Mouse (Mus musculus) stomach, embryonic 15.5 days (tissue): ENCODE data around the gene Plcl1. TPM values are rescaled to one million over a fixed set of nuclear protein-coding genes. Genes with fewer than 3 reads are reported as not detected.

Source experiments
- ATAC-seq: fragments of 200-750 bp; cut with Nextera tagmentation; 2 replicates; pipeline ENCODE4 v1.8.0; 2017; ENCODE audit warnings: low read depth, moderate number of reproducible peaks, moderate TSS enrichment; ENCODE audit not compliant: insufficient read depth, low FRiP score
- H3K27ac ChIP-seq: fragments of 300-500 bp; sonication (generic); 2 replicates; pipeline ENCODE4 v1.5.1; 2015; ENCODE audit warnings: mild to moderate bottlenecking, inconsistent platforms
- H3K27me3 ChIP-seq: fragments of 300-500 bp; sonication (generic); replicated peaks from 2 replicates; pipeline ENCODE4 v1.6.1; 2015; ENCODE audit warnings: inconsistent platforms
- H3K36me3 ChIP-seq: fragments of 300-500 bp; sonication (generic); 2 replicates; pipeline ENCODE4 v1.6.1; 2015; ENCODE audit warnings: inconsistent platforms
- H3K4me1 ChIP-seq: fragments of 300-500 bp; sonication (generic); 2 replicates; pipeline ENCODE4 v1.6.1; 2015; ENCODE audit warnings: inconsistent platforms
- H3K4me2 ChIP-seq: fragments of 300-500 bp; sonication (generic); 2 replicates; pipeline ENCODE4 v1.6.1; 2015; ENCODE audit warnings: mild to moderate bottlenecking, inconsistent platforms
- H3K4me3 ChIP-seq: fragments of 300-500 bp; sonication (generic); replicated peaks from 2 replicates; pipeline ENCODE4 v1.5.1; 2015; ENCODE audit warnings: inconsistent platforms
- H3K9ac ChIP-seq: fragments of 300-500 bp; sonication (generic); 2 replicates; pipeline ENCODE4 v1.6.1; 2015; ENCODE audit warnings: inconsistent platforms
- H3K9me3 ChIP-seq: fragments of 300-500 bp; sonication (generic); 2 replicates; pipeline ENCODE4 v1.6.1; 2016; ENCODE audit warnings: inconsistent platforms
- WGBS: fragments of 180-500 bp; shearing (Covaris S2); methylation state at CpG from one replicate; pipeline ENCODE4 v1.1.7; 2015; 5-methylcytosine and 5-hydroxymethylcytosine counted together
- polyA plus RNA-seq: library from polyadenylated mRNA; unstranded; fragments of >200 nt; fragmentation: Nextera tagmentation; extraction: Ambion mirVana; gene quantifications from 2 replicates; pipeline ENCODE4 v1.2.1, GENCODE M21; 2015

The Plcl1 gene
- polyA plus RNA-seq, 1 experiment from 2014 or later = 2.5 TPM

DNA sequence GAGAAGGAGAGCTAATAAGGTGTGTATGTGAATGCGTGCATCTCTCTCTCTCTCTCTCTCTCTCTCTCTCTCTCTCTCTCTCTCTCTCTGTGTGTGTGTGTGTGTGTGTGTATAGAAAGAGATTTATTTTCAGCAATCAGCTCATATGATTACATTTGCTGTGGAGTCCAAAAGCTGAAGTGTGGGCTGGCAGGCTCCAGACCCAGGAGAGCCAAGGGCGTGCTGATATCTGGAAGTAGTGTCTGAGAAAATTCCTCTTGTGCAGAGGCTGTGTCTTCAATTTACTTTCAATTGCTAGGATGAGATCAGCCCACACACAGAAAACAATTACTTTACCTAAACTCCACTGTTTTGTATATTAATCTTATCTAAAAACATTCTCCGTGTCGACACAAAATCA lies 179.7 kb downstream of the Plcl1 start:
- Histone ChIP-seq H3K36me3 (no peaks in the 10 kb centered on the region), H3K9me3 (no peaks in the 10 kb centered on the region), H3K4me1 (peaks cover 5% of the 10 kb centered on the region; the same call in 1 of the 2 replicates), H3K27me3 (no peaks in the 10 kb centered on the region), H3K4me2 (no peak overlapping the region), H3K27ac (no peak overlapping the region), H3K9ac (no peak overlapping the region), H3K4me3 (no peak overlapping the region)
- WGBS = 64% methylated on average over 4 of the region's 4 CpGs
- ATAC-seq = no peak

DNA sequence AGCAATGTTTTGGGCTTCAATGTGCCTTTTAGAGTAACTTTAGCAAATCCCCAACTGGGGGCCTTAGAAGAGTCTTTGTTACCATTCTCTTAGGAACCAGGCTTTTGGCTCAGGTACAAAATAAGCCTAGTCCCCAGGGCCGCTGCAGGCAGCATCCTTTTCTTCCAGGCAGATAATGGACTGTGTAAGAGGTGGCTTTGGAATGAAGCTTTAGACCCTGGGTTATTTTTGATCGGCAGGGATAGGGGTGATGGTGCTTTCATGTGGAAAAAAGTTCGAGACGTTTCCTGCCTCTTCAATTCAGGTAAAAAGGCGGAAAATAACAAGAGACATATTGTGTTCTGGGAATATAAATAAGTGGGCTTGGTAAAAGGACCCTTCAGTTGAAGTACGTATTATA lies 182.4 kb downstream of the Plcl1 start:
- Histone ChIP-seq H3K9ac (no peak overlapping the region), H3K4me3 (no peak overlapping the region), H3K9me3 (no peaks in the 10 kb centered on the region), H3K27ac (no peak overlapping the region), H3K4me1 (peaks cover 5% of the 10 kb centered on the region; the same call in 1 of the 2 replicates), H3K27me3 (no peaks in the 10 kb centered on the region), H3K4me2 (no peak overlapping the region), H3K36me3 (no peaks in the 10 kb centered on the region)
- ATAC-seq = no peak
- WGBS = 76% methylated on average over 6 of the region's 6 CpGs

DNA sequence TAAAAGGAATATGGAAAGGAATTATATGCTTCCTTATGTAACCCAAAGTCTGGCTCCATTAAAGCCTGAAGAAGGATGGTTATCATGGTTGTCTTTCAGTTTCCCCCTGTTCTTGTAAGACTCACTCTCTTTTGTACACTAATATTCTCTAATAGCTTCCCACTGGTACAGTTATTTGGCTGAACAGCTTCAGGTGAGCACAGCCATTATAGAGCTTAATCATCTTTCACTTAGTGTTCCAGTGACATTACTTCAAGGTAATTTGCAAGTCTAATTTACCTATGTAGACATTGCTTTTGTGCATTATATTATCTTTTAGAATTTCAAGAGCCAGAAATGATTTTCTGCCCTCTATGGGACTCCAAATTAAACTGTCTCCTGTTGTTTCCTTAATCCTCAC lies 184.3 kb downstream of the Plcl1 start:
- Histone ChIP-seq H3K9me3 (no peaks in the 10 kb centered on the region), H3K4me2 (no peak overlapping the region), H3K27ac (no peak overlapping the region), H3K27me3 (no peaks in the 10 kb centered on the region), H3K4me1 (peaks cover 5% of the 10 kb centered on the region; the same call in 1 of the 2 replicates), H3K9ac (no peak overlapping the region), H3K36me3 (no peaks in the 10 kb centered on the region), H3K4me3 (no peak overlapping the region)
- ATAC-seq = no peak

DNA sequence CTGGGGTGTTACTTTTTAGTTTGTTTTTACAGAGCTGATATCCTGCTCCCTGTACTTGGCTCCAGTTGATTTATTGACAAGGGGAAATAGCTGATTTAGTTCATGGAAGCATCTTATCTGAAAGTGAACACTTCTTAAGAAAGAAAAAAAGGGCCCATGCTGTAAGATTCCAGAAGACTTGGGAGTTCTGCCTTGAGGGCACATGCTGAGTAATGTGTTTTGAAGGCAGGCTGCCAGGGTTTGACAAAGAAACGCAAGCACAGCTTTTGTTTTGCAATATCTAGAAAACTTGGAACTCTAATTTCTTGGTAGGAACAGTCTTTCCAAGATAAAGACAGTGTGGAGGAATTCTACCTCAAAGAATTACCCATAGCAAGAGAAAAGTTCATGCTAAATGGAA lies 194.8 kb downstream of the Plcl1 start:
- ATAC-seq = no peak
- H3K27ac ChIP-seq = no peak overlapping the region
- H3K4me3 ChIP-seq = no peak overlapping the region
- no peaks in the 10 kb centered on the region for H3K36me3 ChIP-seq
- H3K9me3 ChIP-seq = no peaks in the 10 kb centered on the region
- WGBS = 54% methylated on average over 1 of the region's 1 CpGs
- H3K4me2 ChIP-seq = no peak overlapping the region
- no peaks in the 10 kb centered on the region for H3K27me3 ChIP-seq
- no peaks in the 10 kb centered on the region for H3K4me1 ChIP-seq
- H3K9ac ChIP-seq = no peak overlapping the region

DNA sequence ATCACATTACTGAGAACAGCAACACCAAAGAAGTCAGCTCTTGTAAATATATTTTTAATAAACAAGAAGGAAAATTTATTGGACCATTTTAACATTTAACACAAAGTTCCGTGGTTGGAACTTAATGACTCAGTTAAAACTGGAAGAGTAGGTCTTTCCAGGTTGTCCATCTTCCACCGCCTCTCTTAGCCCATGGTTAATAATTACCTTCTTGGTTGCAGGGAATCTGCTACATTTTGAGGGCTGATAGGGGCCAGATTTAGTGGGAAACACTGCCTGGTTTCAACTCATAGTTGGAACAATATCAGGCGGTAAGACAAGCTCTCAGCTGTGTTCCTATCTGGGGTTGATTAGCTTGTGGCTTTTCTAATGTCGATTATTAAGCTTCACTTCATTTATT lies 198.9 kb downstream of the Plcl1 start:
- WGBS = 60% methylated on average over 4 of the region's 4 CpGs
- no peaks in the 10 kb centered on the region for H3K9me3 ChIP-seq
- H3K9ac ChIP-seq = no peak overlapping the region
- H3K27ac ChIP-seq = no peak overlapping the region
- H3K4me3 ChIP-seq = no peak overlapping the region
- ATAC-seq = no peak
- H3K27me3 ChIP-seq = no peaks in the 10 kb centered on the region
- H3K4me2 ChIP-seq = no peak overlapping the region
- 0 out of 2 replicates have a peak, but pooled peaks cover 3% of the 10 kb centered on the region for H3K4me1 ChIP-seq
- no peaks in the 10 kb centered on the region for H3K36me3 ChIP-seq

DNA sequence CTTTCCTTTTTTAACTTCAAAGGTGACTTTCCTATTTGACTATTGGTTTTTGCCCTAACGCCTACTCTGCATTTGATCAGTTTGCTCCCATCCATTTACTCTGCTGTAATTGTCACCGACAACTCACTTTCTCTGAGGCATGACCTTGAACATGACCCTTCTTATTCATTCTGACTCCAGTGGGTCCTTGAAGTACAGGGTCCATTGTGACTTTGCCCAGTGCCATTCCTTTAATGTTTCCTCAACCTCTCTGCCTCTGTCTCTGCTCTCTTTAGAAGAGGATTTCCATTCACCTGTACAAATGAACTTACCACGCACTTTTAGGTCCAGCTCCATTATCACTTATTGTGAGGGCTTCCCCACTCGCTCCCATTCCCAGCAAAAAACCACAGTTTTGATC lies 199.7 kb downstream of the Plcl1 start:
- H3K4me3 ChIP-seq = no peak overlapping the region
- no peak overlapping the region for H3K9ac ChIP-seq
- H3K4me2 ChIP-seq = no peak overlapping the region
- no peaks in the 10 kb centered on the region for H3K36me3 ChIP-seq
- no peak for ATAC-seq
- no peaks in the 10 kb centered on the region for H3K27me3 ChIP-seq
- 0 out of 2 replicates have a peak, but pooled peaks cover 3% of the 10 kb centered on the region for H3K4me1 ChIP-seq
- WGBS = 71% methylated on average over 4 of the region's 4 CpGs
- no peaks in the 10 kb centered on the region for H3K9me3 ChIP-seq
- H3K27ac ChIP-seq = no peak overlapping the region

DNA sequence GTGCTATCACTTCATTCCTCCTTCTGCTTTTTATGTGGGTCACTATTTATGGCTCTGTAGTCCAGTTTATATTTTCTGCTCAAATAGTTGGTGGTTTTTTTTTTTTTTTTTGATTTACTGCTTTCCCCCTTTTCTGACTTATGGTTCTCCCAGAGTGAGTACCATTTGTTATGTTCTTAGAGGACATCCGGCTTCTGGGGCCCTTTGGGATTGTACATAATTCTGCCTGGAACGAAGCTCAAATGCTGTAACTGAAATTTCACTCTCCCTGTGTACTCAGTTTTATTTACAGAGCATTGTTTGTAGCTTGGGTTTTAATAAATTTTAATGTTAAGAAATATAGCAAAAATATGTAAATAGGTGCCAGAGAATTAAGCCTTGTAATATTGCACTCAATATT lies 200.2 kb downstream of the Plcl1 start:
- Histone ChIP-seq H3K27me3 (no peaks in the 10 kb centered on the region), H3K4me3 (no peak overlapping the region), H3K4me2 (no peak overlapping the region), H3K9me3 (no peaks in the 10 kb centered on the region), H3K36me3 (no peaks in the 10 kb centered on the region), H3K9ac (no peak overlapping the region), H3K4me1 (0 out of 2 replicates have a peak, but pooled peaks cover 3% of the 10 kb centered on the region), H3K27ac (no peak overlapping the region)
- no peak for ATAC-seq
- WGBS = 38% methylated on average over 2 of the region's 2 CpGs

DNA sequence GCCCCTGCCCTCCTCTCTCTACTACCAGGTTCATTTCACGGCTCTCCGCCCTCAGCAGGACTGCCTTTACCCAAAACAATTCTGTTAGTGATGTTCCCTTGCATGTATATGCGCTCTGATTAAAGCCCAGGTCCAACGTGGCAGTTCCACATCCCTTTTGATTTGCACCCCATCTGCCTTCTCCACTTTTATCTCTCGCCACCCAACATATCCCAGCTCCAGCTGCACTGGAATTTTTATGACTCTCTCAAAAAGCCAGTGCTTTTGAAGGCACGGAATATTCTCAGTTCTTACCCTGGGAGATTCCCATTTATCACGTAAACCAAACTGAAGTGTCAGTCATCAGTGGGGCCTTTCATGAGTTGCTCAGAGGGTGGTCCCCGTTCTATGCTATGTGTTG lies 200.7 kb downstream of the Plcl1 start:
- Histone ChIP-seq H3K27ac (no peak overlapping the region), H3K27me3 (no peaks in the 10 kb centered on the region), H3K36me3 (no peaks in the 10 kb centered on the region), H3K9me3 (no peaks in the 10 kb centered on the region), H3K9ac (no peak overlapping the region), H3K4me2 (no peak overlapping the region), H3K4me3 (no peak overlapping the region), H3K4me1 (0 out of 2 replicates have a peak, but pooled peaks cover 3% of the 10 kb centered on the region)
- WGBS = 43% methylated on average over 8 of the region's 8 CpGs
- ATAC-seq = no peak

DNA sequence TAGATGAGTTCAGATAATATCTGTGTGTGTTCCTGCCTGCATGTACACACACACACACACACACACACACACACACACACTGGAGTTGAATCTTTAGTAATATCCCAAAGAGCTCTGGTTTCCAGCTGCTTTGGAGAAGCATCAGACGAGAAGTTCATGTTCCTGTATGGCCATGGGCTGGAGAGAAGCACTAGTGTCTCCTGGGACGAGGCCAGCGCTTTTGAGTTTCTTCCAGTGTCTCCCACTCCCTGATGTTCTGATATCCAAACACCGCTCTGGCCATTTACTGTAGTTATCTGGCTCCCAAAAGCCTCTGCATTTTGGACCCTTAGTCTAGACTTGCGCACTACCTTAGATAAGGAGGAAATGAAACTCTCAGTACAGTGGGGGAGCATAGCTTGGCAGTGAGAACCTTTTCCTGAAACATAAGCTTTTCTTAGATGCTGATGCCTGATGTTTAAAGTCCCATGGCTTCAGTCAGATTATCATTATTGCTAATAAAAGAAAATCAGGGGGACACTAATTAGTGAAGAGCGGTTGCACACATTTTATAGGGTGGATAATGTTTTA lies 207.1 kb downstream of the Plcl1 start:
- ATAC-seq = no peak
- Histone ChIP-seq H3K4me2 (no peak overlapping the region), H3K4me3 (no peak overlapping the region), H3K9ac (no peak overlapping the region), H3K36me3 (no peaks in the 10 kb centered on the region), H3K4me1 (no peaks in the 10 kb centered on the region), H3K9me3 (no peaks in the 10 kb centered on the region), H3K27ac (no peak overlapping the region), H3K27me3 (no peaks in the 10 kb centered on the region)
- 83% methylated on average over 6 of the region's 6 CpGs for WGBS

DNA sequence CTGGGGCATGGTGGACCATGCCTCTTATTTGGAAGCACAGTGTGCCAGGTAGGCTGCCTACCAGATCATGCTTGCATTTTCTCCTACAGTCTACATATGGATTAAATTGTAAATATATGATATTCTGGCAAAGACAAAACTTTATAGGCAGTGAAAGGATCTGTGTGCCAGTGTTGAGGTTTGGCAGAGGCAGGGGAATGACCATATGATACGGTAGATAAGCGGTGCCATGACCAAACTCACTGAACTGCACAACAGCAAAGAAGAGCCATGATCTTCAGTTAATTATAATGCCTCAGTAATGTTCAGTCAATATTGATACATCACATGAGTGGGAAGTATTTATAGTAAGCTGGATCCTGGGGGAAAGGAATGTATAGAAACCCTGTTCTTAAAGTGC lies 212.1 kb downstream of the Plcl1 start:
- 92% methylated on average over 2 of the region's 2 CpGs for WGBS
- Histone ChIP-seq H3K27ac (no peak overlapping the region), H3K36me3 (no peaks in the 10 kb centered on the region), H3K9ac (no peak overlapping the region), H3K4me2 (no peak overlapping the region), H3K9me3 (no peaks in the 10 kb centered on the region), H3K4me1 (no peaks in the 10 kb centered on the region), H3K4me3 (no peak overlapping the region), H3K27me3 (no peaks in the 10 kb centered on the region)
- ATAC-seq = no peak

DNA sequence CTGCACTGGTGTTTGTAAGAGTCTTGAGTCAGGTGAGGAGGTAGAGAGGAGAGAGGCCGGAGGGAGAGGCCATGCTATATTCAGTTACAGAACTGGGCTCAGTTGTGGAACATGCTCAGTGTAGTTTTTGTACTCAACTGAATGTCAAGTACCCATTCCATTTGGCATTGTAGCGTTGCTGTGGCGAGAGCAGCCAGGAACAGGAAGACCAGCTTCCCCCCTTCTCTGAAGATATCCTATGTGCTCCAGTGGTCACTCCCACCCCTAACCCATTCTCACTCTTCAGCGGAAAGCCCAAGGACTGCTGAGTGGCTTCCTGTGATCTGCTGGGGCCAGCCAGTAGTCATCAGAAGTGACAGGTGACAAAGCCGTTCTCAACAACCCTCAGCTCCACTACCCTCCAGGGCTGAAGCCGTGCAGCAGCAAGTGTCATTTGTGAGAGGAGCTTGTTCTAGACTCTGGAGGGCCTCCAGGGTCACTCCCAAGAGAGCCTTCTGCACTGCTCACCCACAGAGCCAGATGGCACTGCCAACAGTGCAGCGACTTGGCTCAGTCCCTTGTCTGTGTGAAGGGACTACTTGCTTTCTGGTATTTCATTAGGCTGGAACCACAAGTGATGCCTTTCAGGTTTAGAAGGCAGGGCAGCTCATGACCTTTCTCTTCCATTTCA lies 213.0 kb downstream of the Plcl1 start:
- no peaks in the 10 kb centered on the region for H3K36me3 ChIP-seq
- no peak for ATAC-seq
- no peak overlapping the region for H3K9ac ChIP-seq
- no peak overlapping the region for H3K4me3 ChIP-seq
- H3K9me3 ChIP-seq = no peaks in the 10 kb centered on the region
- no peak overlapping the region for H3K27ac ChIP-seq
- 65% methylated on average over 7 of the region's 7 CpGs for WGBS
- H3K4me1 ChIP-seq = no peaks in the 10 kb centered on the region
- H3K4me2 ChIP-seq = no peak overlapping the region
- H3K27me3 ChIP-seq = no peaks in the 10 kb centered on the region

DNA sequence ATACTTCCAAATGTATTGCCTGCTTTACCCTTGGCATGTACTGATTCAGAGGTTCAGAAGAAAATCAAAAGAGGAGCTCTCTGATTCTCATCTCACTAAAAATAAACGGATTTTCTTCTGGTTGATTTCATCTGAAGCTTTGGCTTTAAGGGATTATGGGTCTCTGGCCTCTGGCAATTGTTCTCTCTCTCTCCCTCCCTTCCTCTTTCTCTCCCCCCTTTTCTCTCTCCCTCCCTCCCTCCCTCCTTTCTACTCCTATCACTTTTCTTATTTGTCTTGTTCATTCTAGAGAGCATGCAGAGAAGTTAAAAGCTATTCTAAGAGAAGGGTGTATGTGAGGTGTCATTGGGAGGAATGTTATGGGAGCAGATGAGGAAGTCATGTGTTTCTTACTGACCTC lies 225.8 kb downstream of the Plcl1 start:
- Histone ChIP-seq H3K9me3 (no peaks in the 10 kb centered on the region), H3K27ac (no peak overlapping the region), H3K27me3 (no peaks in the 10 kb centered on the region), H3K4me3 (no peak overlapping the region), H3K36me3 (no peaks in the 10 kb centered on the region), H3K4me2 (no peak overlapping the region), H3K4me1 (no peaks in the 10 kb centered on the region), H3K9ac (no peak overlapping the region)
- WGBS = 37% methylated on average over 1 of the region's 1 CpGs
- no peak for ATAC-seq

DNA sequence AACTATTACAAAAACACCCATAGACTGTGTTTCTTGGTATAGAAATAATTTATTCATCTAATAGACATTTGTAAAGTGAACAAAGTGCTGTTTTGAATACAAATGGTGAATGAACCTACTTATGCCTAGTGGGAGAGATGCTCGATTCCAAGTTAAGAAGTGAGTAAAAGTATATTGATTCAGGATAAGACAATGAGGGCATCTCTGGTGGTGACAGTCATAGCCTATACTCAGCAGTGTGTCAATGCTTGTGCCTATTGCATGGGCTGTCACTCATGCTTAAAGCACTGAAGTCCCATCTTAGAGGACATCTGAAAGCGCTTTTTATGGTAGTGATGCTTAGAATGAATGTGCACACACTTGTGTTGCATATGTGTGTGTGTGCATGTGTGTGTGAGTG lies 226.3 kb downstream of the Plcl1 start:
- Histone ChIP-seq H3K27ac (no peak overlapping the region), H3K9me3 (no peaks in the 10 kb centered on the region), H3K27me3 (no peaks in the 10 kb centered on the region), H3K4me2 (no peak overlapping the region), H3K9ac (no peak overlapping the region), H3K4me1 (no peaks in the 10 kb centered on the region), H3K4me3 (no peak overlapping the region), H3K36me3 (no peaks in the 10 kb centered on the region)
- no peak for ATAC-seq
- 88% methylated on average over 2 of the region's 2 CpGs for WGBS
